Mouse (Mus musculus) lung, embryonic 14.5 days (tissue): ENCODE measurements around the gene B3galt6. TPM values are rescaled to one million over a fixed set of nuclear protein-coding genes. Genes with fewer than 3 reads are reported as not detected.

Experiments
- ATAC-seq: fragments of 200-750 bp; cut with Nextera tagmentation; 2 replicates; pipeline ENCODE4 v1.8.0; 2017; ENCODE audit warnings: mild to moderate bottlenecking, moderate TSS enrichment, moderate library complexity; ENCODE audit not compliant: insufficient read depth
- DNase-seq: peaks from one replicate; pipeline ENCODE4 v3.0.0-alpha.2; 2015
- H3K27ac ChIP-seq: fragments of 300-500 bp; sonication (generic); 2 replicates; pipeline ENCODE4 v1.5.1; 2014; ENCODE audit warnings: low read depth, mild to moderate bottlenecking, moderate library complexity
- H3K27me3 ChIP-seq: fragments of 300-500 bp; sonication (generic); 2 replicates; pipeline ENCODE4 v1.6.1; 2014; ENCODE audit warnings: low read length, control low read depth; ENCODE audit not compliant: insufficient read depth
- H3K36me3 ChIP-seq: fragments of 300-500 bp; sonication (generic); 2 replicates; pipeline ENCODE4 v1.6.1; 2014; ENCODE audit warnings: control low read depth; ENCODE audit not compliant: insufficient read depth
- H3K4me1 ChIP-seq: fragments of 300-500 bp; sonication (generic); 2 replicates; pipeline ENCODE4 v1.6.1; 2014; ENCODE audit warnings: antibody characterized with exemption, control low read depth; ENCODE audit not compliant: insufficient read depth
- H3K4me2 ChIP-seq: fragments of 300-500 bp; sonication (generic); 2 replicates; pipeline ENCODE4 v1.6.1; 2014; ENCODE audit warnings: mild to moderate bottlenecking
- H3K4me3 ChIP-seq: fragments of 300-500 bp; sonication (generic); 2 replicates; pipeline ENCODE4 v1.5.1; 2014; ENCODE audit warnings: low read depth, low read length
- H3K9ac ChIP-seq: fragments of 300-500 bp; sonication (generic); 2 replicates; pipeline ENCODE4 v1.6.1; 2014
- H3K9me3 ChIP-seq: fragments of 300-500 bp; sonication (generic); 2 replicates; pipeline ENCODE4 v1.6.1; 2016; ENCODE audit warnings: low read depth, low read length, control low read depth
- CTCF ChIP-seq: IDR thresholded peaks from 2 replicates; pipeline ENCODE4 v1.5.1; 2016; ENCODE audit warnings: antibody characterized with exemption, low read depth
- WGBS: fragments of 180-500 bp; shearing (Covaris S2); extraction: QIAGEN DNeasy Blood & Tissue Kit; methylation state at CpG from one replicate; pipeline ENCODE4 v1.1.7; 2014; 5-methylcytosine and 5-hydroxymethylcytosine counted together
- polyA plus RNA-seq: library from polyadenylated mRNA; unstranded; fragments of >200 nt; fragmentation: Nextera tagmentation; extraction: Ambion mirVana; gene quantifications from 2 replicates; pipeline ENCODE4 v1.2.1, GENCODE M21; 2014

Gene B3galt6
- polyA plus RNA-seq, 1 experiment from 2014 or later, result 18.2 TPM

GRCm38 (mm10) chr4:156031255-156031592 is 38.8 kb upstream of the B3galt6 start:
- Histone ChIP-seq H3K9ac (peak overlapping the region; percentile 53), H3K4me1 (peaks cover 12% of the 10 kb centered on the region; the same call in 1 of the 2 replicates), H3K4me2 (peak overlapping the region; percentile 80), H3K4me3 (peak overlapping the region; percentile 41), H3K9me3 (no peaks in the 10 kb centered on the region), H3K27ac (peak overlapping the region; percentile 89; the same call in 1 of the 2 replicates), H3K36me3 (0 out of 2 replicates have a peak, but pooled peaks cover 7% of the 10 kb centered on the region), H3K27me3 (peaks cover 19% of the 10 kb centered on the region)
- no peak for TF ChIP-seq CTCF
- ATAC-seq, result no peak
- WGBS, result 7% methylated on average over 7 of the region's 7 CpGs
- no peak for DNase-seq

GRCm38 (mm10) chr4:156030651-156031118 is 38.2 kb upstream of the B3galt6 start:
- Histone ChIP-seq H3K4me1 (peaks cover 12% of the 10 kb centered on the region; the same call in 1 of the 2 replicates), H3K36me3 (0 out of 2 replicates have a peak, but pooled peaks cover 7% of the 10 kb centered on the region), H3K4me2 (peak overlapping the region; percentile 80), H3K27me3 (peaks cover 13% of the 10 kb centered on the region), H3K4me3 (peak overlapping the region; percentile 41), H3K9ac (peak overlapping the region; percentile 53), H3K27ac (peak overlapping the region; percentile 72; the same call in 1 of the 2 replicates), H3K9me3 (no peaks in the 10 kb centered on the region)
- WGBS, result 39% methylated on average over 9 of the region's 9 CpGs
- DNase-seq (no peak), ATAC-seq (0 out of 2 replicates have a peak, but pooled peaks have one; percentile 3)
- TF ChIP-seq CTCF, result no peak

- H3K27me3 ChIP-seq, result no peaks in the 10 kb centered on the region
- H3K27ac ChIP-seq, result no peak overlapping the region
- no peak overlapping the region for H3K9ac ChIP-seq
- 86% methylated on average over 7 of the region's 7 CpGs for WGBS
- no peak for ATAC-seq
- H3K36me3 ChIP-seq, result 0 out of 2 replicates have a peak, but pooled peaks cover 7% of the 10 kb centered on the region
- no peak for TF ChIP-seq CTCF
- no peak overlapping the region for H3K4me2 ChIP-seq
- no peak overlapping the region for H3K4me3 ChIP-seq
- peaks cover 12% of the 10 kb centered on the region; the same call in 1 of the 2 replicates for H3K4me1 ChIP-seq
- no peaks in the 10 kb centered on the region for H3K9me3 ChIP-seq
- no peak for DNase-seq
Measured at GRCm38 (mm10) chr4:156028580-156028979, 36.1 kb upstream of the B3galt6 start.

GRCm38 (mm10) chr4:156026013-156026412 is 33.6 kb upstream of the B3galt6 start, which contains the start of gene Tnfrsf18:
Gene Tnfrsf18 (plus strand): TSS chr4:156026164.
- ATAC-seq (peak; percentile 76), DNase-seq (peak; percentile 66)
- whole genome bisulfite sequencing, result 19% methylated on average over 4 of the region's 4 CpGs
- Histone ChIP-seq H3K27ac (peak within 1 kb of the TSS; percentile 3; the same call in 1 of the 2 replicates), H3K9me3 (no peaks in the 10 kb centered on the region), H3K4me3 (no peak within 1 kb of the TSS), H3K4me1 (peaks cover 5% of the 10 kb centered on the region; the same call in 1 of the 2 replicates), H3K4me2 (no peak within 1 kb of the TSS), H3K36me3 (0 out of 2 replicates have a peak, but pooled peaks cover 7% of the 10 kb centered on the region), H3K27me3 (no peaks in the 10 kb centered on the region), H3K9ac (peak within 1 kb of the TSS; percentile 3)
- no peak; the same call in 1 of the 2 replicates for TF ChIP-seq CTCF

- no peaks in the 10 kb centered on the region for H3K9me3 ChIP-seq
- DNase-seq (no peak), ATAC-seq (no peak)
- no peak overlapping the region for H3K27ac ChIP-seq
- H3K27me3 ChIP-seq, result no peaks in the 10 kb centered on the region
- no peaks in the 10 kb centered on the region; the same call in 1 of the 2 replicates for H3K4me1 ChIP-seq
- no peak overlapping the region for H3K4me2 ChIP-seq
- 0 out of 2 replicates have a peak, but pooled peaks cover 2% of the 10 kb centered on the region for H3K36me3 ChIP-seq
- 84% methylated on average over 7 of the region's 7 CpGs for WGBS
- H3K9ac ChIP-seq, result no peak overlapping the region
- no peak for TF ChIP-seq CTCF
- no peak overlapping the region for H3K4me3 ChIP-seq
Measured at GRCm38 (mm10) chr4:156024184-156024583, 31.7 kb upstream of the B3galt6 start.

- DNase-seq (no peak), ATAC-seq (no peak)
- Histone ChIP-seq H3K4me1 (no peaks in the 10 kb centered on the region; the same call in 1 of the 2 replicates), H3K9me3 (no peaks in the 10 kb centered on the region), H3K9ac (no peak overlapping the region), H3K36me3 (0 out of 2 replicates have a peak, but pooled peaks cover 2% of the 10 kb centered on the region), H3K27me3 (no peaks in the 10 kb centered on the region), H3K4me2 (no peak overlapping the region), H3K27ac (no peak overlapping the region), H3K4me3 (no peak overlapping the region)
- 74% methylated on average over 9 of the region's 9 CpGs for WGBS
- TF ChIP-seq CTCF, result no peak
Measured at GRCm38 (mm10) chr4:156023520-156023919, 31.1 kb upstream of the B3galt6 start.

- TF ChIP-seq CTCF, result no peak
- Histone ChIP-seq H3K36me3 (no peaks in the 10 kb centered on the region), H3K27ac (no peak overlapping the region), H3K4me1 (no peaks in the 10 kb centered on the region; the same call in 1 of the 2 replicates), H3K9me3 (no peaks in the 10 kb centered on the region), H3K27me3 (no peaks in the 10 kb centered on the region), H3K4me3 (no peak overlapping the region), H3K4me2 (no peak overlapping the region), H3K9ac (no peak overlapping the region)
- 41% methylated on average over 9 of the region's 9 CpGs for WGBS
- ATAC-seq, result no peak
- no peak for DNase-seq
Measured at GRCm38 (mm10) chr4:156021942-156022419, 29.5 kb upstream of the B3galt6 start.
